Mouse (Mus musculus): ENCODE data around the gene Tspan31. TPM values are rescaled to one million over a fixed set of nuclear protein-coding genes. Genes with fewer than 3 reads are reported as not detected.

Gene Tspan31
- total and polyA plus RNA-seq, 3 experiments: 57.2 to 63.1 TPM; not detected in 1

- Histone ChIP-seq H3K4me3 (ENCODE audit: control insufficient read depth in 1 of 2, insufficient read depth in 1 of 2, low read depth in 2 of 2, low read length in 2 of 2) (no peak overlapping the region), H3K79me2 (ENCODE audit: control insufficient read depth, insufficient read depth, low read length, poor library complexity) (no peaks in the 10 kb centered on the region), H3K9me3 (replicated peaks; ENCODE audit: insufficient read depth, low read length) (no peaks in the 10 kb centered on the region), H3K36me3 (ENCODE audit: control insufficient read depth in 1 of 2, insufficient read depth in 2 of 2, low read length in 2 of 2) (peaks cover 0 to 16% of the 10 kb centered on the region in 2 experiments; a peak in 3 of 4 replicates), H3K4me1 (ENCODE audit: control insufficient read depth in 1 of 2, insufficient read depth in 2 of 2, low read length in 2 of 2) (peaks cover 6 to 20% of the 10 kb centered on the region in 2 experiments), H3K9ac (ENCODE audit: control insufficient read depth, low read depth, low read length, poor library complexity, severe bottlenecking) (no peak overlapping the region), H3K27me3 (ENCODE audit: control insufficient read depth in 1 of 2, insufficient read depth in 2 of 2, low read length in 2 of 2) (no peaks in the 10 kb centered on the region), H3K27ac (ENCODE audit: control insufficient read depth, low read depth, low read length) (peak overlapping the region; percentile 24; the same call in 1 of the 2 replicates)
- TF ChIP-seq ETS1 (IDR thresholded peaks at IDR 0.05; ENCODE audit: low read depth, low read length) (no peak), USF1 (IDR thresholded peaks at IDR 0.05; ENCODE audit: low read depth, low read length) (peak; percentile 26; the same call in 1 of the 2 replicates), MYC (IDR thresholded peaks at IDR 0.05; ENCODE audit: low read depth, low read length) (no peak), MAX (IDR thresholded peaks at IDR 0.05; ENCODE audit: low read length) (no peak)
- DNase-seq (ENCODE audit: low read depth, low spot score): no peak
Measured at GRCm38 (mm10) chr10:127107563-127108261, 37.6 kb upstream of the Tspan31 start.

DNA sequence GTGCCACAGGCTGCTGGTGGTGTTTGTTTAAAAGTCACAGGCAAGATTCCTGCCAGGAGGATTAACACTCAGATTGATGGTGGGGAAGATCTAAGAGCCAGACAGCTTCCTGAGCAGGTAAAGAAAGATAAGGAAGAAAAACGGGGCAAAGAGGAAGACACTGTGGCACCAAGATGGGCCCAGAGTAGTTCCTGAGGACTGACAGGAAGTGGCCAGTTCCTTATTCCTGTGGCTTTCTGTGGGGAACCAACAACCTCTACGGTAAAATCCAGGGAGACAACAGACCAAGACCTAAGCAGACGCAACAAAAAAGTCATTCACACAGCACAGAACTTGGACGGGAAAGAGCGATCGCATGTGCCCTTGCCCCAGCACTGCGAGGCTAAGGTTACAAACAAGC is 33.6 kb upstream of the Tspan31 start:
- H3K9ac ChIP-seq (ENCODE audit: control insufficient read depth, low read depth, low read length, poor library complexity, severe bottlenecking): no peak overlapping the region
- no peak overlapping the region for H3K4me3 ChIP-seq (ENCODE audit: control insufficient read depth in 1 of 2, insufficient read depth in 1 of 2, low read depth in 2 of 2, low read length in 2 of 2)
- no peaks in the 10 kb centered on the region for H3K27me3 ChIP-seq (ENCODE audit: control insufficient read depth in 1 of 2, insufficient read depth in 2 of 2, low read length in 2 of 2)
- H3K4me1 ChIP-seq (ENCODE audit: control insufficient read depth in 1 of 2, insufficient read depth in 2 of 2, low read length in 2 of 2): peaks cover 6 to 30% of the 10 kb centered on the region in 2 experiments
- H3K36me3 ChIP-seq (ENCODE audit: control insufficient read depth in 1 of 2, insufficient read depth in 2 of 2, low read length in 2 of 2): peaks cover 2 to 18% of the 10 kb centered on the region in 2 experiments
- H3K79me2 ChIP-seq (ENCODE audit: control insufficient read depth, insufficient read depth, low read length, poor library complexity): no peaks in the 10 kb centered on the region
- no peak overlapping the region for H3K27ac ChIP-seq (ENCODE audit: control insufficient read depth, low read depth, low read length)
- H3K9me3 ChIP-seq (replicated peaks; ENCODE audit: insufficient read depth, low read length): no peaks in the 10 kb centered on the region
- peak; percentile 32 for DNase-seq (ENCODE audit: low read depth, low spot score)
- TF ChIP-seq JUND (IDR thresholded peaks at IDR 0.05; ENCODE audit: low read depth, low read length) (no peak), NELFE (IDR thresholded peaks at IDR 0.05; ENCODE audit: low read depth, low read length) (no peak), ELF1 (IDR thresholded peaks at IDR 0.05; ENCODE audit: low read depth, low read length) (no peak), TAL1 (IDR thresholded peaks at IDR 0.05; ENCODE audit: low read length) (no peak; the same call in 1 of the 2 replicates), POLR2AphosphoS5 (IDR thresholded peaks at IDR 0.05; ENCODE audit: borderline replicate concordance, low read depth, low read length) (no peak), MAFK (IDR thresholded peaks at IDR 0.05; ENCODE audit: borderline replicate concordance, low read depth, low read length) (no peak), KAT2A (conservative IDR thresholded peaks at IDR 0.05; ENCODE audit: low read depth, low read length) (no peak), SMC3 (IDR thresholded peaks at IDR 0.05; ENCODE audit: low read depth, low read length) (no peak), RCOR1 (IDR thresholded peaks at IDR 0.05; ENCODE audit: low read depth, low read length) (no peak), ZKSCAN1 (IDR thresholded peaks at IDR 0.05; ENCODE audit: low read depth, low read length) (no peak), NRF1 (IDR thresholded peaks at IDR 0.05; ENCODE audit: insufficient read depth, low read depth, low read length, poor library complexity, severe bottlenecking) (no peak), BHLHE40 (IDR thresholded peaks at IDR 0.05; ENCODE audit: borderline replicate concordance, low read depth, low read length) (no peak), ZC3H11A (IDR thresholded peaks at IDR 0.05; ENCODE audit: low read depth, low read length) (no peak)
